Mouse (Mus musculus): ENCODE data around the gene Dus1l. TPM values are rescaled to one million over a fixed set of nuclear protein-coding genes. Genes with fewer than 3 reads are reported as not detected.
"Not testable (repeated sequence)": the region's sequence is repeated elsewhere in the genome, so short reads cannot be mapped to it uniquely, and the experiment has no call there.

Gene Dus1l
- polyA plus RNA-seq, 1 experiment from 2014 or later, result 51.0 TPM

DNA sequence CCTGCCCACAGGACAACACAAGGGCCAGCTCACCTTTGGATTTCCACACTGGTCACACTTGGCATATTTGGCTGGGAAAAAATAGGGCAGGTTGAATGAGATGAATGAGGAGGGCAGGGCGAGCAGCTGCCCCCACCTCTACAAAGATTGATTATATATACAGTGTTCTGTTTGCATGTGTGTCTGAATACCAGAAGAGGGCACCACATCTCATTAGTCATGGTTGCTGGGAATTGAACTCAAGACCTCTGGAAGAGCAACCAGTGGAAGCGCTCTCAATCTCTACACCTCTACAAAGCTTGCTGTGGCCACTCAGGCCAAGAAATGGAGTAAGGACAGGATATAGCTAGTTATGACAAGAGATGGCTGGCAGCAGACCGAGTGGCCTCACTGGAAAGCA is 6.4 kb downstream of the Dus1l start:
- H3K4me1 ChIP-seq (ENCODE audit: control insufficient read depth, insufficient read depth, low read length), result peaks cover 6% of the 10 kb centered on the region
- WGBS, result 87% methylated on average over 3 of the region's 3 CpGs
- DNase-seq (ENCODE audit: low spot score), result no peak
- no peaks in the 10 kb centered on the region for H3K27me3 ChIP-seq (replicated peaks; ENCODE audit: control insufficient read depth, insufficient read depth, low read length)
- H3K36me3 ChIP-seq (ENCODE audit: control insufficient read depth, insufficient read depth, low read length), result peaks cover 84% of the 10 kb centered on the region
- H3K27ac ChIP-seq (replicated peaks; ENCODE audit: low read depth, low read length), result no peak overlapping the region
- H3K4me3 ChIP-seq (ENCODE audit: low read depth, low read length), result no peak overlapping the region
- H3K9ac ChIP-seq (ENCODE audit: low read depth, low read length), result no peak overlapping the region
- no peaks in the 10 kb centered on the region for H3K9me3 ChIP-seq (ENCODE audit: control insufficient read depth, low read length)
- no peak for ATAC-seq (ENCODE audit: low read depth)
- no peak overlapping the region for H3K4me2 ChIP-seq (ENCODE audit: low read depth, low read length)

GRCm38 (mm10) chr11:120789355-120789754 is 6.8 kb downstream of the Dus1l start:
- Histone ChIP-seq H3K27me3 (replicated peaks; ENCODE audit: control insufficient read depth, insufficient read depth, low read length) (no peaks in the 10 kb centered on the region), H3K4me3 (ENCODE audit: low read depth, low read length) (no peak overlapping the region), H3K4me1 (ENCODE audit: control insufficient read depth, insufficient read depth, low read length) (peaks cover 6% of the 10 kb centered on the region), H3K4me2 (ENCODE audit: low read depth, low read length) (no peak overlapping the region), H3K9me3 (ENCODE audit: control insufficient read depth, low read length) (no peaks in the 10 kb centered on the region), H3K36me3 (ENCODE audit: control insufficient read depth, insufficient read depth, low read length) (peaks cover 84% of the 10 kb centered on the region), H3K9ac (ENCODE audit: low read depth, low read length) (no peak overlapping the region), H3K27ac (replicated peaks; ENCODE audit: low read depth, low read length) (no peak overlapping the region)
- ATAC-seq (ENCODE audit: low read depth) (no peak), DNase-seq (ENCODE audit: low spot score) (no peak)
- WGBS, result 79% methylated on average over 4 of the region's 4 CpGs

GRCm38 (mm10) chr11:120788460-120788859 is 7.7 kb downstream of the Dus1l start:
- ATAC-seq (ENCODE audit: low read depth); H3K4me3 ChIP-seq (ENCODE audit: low read depth, low read length); H3K4me1 ChIP-seq (ENCODE audit: control insufficient read depth, insufficient read depth, low read length); H3K27me3 ChIP-seq (replicated peaks; ENCODE audit: control insufficient read depth, insufficient read depth, low read length); H3K4me2 ChIP-seq (ENCODE audit: low read depth, low read length); H3K9me3 ChIP-seq (ENCODE audit: control insufficient read depth, low read length); H3K27ac ChIP-seq (replicated peaks; ENCODE audit: low read depth, low read length); H3K9ac ChIP-seq (ENCODE audit: low read depth, low read length); DNase-seq (ENCODE audit: low spot score): not testable (repeated sequence)
- WGBS, result 92% methylated on average over 9 of the region's 10 CpGs
- H3K36me3 ChIP-seq (ENCODE audit: control insufficient read depth, insufficient read depth, low read length), result peaks cover 77% of the 10 kb centered on the region

GRCm38 (mm10) chr11:120785145-120785544 is 11.1 kb downstream of the Dus1l start:
- Histone ChIP-seq H3K27me3 (replicated peaks; ENCODE audit: control insufficient read depth, insufficient read depth, low read length) (no peaks in the 10 kb centered on the region), H3K36me3 (ENCODE audit: control insufficient read depth, insufficient read depth, low read length) (peaks cover 57% of the 10 kb centered on the region), H3K4me2 (ENCODE audit: low read depth, low read length) (peak overlapping the region; percentile 95), H3K9ac (ENCODE audit: low read depth, low read length) (peak overlapping the region; percentile 92), H3K9me3 (ENCODE audit: control insufficient read depth, low read length) (no peaks in the 10 kb centered on the region), H3K4me3 (ENCODE audit: low read depth, low read length) (peak overlapping the region; percentile 92), H3K4me1 (ENCODE audit: control insufficient read depth, insufficient read depth, low read length) (peaks cover 10% of the 10 kb centered on the region), H3K27ac (replicated peaks; ENCODE audit: low read depth, low read length) (no peak overlapping the region)
- no peak for ATAC-seq (ENCODE audit: low read depth)
- no peak for DNase-seq (ENCODE audit: low spot score)
- 44% methylated on average over 9 of the region's 9 CpGs for WGBS

DNA sequence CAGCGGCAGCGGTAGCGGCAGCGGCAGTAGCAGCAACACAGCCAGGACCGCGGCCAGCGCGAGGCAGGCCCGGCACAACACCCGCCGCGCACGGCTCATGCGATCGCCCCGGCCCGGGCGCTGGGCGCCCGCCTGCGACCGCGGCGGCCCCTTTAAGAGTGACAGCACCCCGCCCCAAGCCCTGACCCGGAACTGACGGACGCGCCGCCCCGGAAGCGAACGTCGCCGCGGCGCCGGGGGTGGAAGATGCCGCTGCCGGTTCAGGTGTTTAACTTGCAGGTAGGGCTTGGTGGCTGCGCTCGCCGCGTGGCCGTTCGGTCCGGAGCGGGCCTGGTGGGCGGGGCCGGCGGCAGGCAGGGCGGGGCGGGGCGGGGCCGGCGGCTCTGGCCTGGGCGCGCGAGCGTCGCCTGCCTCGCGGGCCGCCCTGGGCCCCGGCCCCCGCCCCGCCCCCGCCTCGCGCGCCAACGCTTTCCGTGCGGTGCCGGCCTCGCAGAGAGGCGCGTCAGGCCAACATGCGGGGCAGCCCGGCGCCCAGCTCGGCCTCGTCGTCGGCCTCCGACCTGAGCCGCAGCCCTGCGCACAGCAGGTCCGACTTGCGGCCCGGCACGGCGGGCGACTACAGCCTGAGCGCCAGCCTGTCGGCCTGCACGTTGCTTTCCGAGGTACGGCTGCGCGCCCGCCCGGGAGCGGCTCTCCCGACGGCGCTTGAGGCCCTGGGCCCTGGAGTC is 12.0 kb downstream of the Dus1l start, which contains the start of the genes Rfng and Gps1:
Gene Rfng (minus strand): TSS at position 144 of the 728 bp plus-strand sequence.
Gene Gps1 (plus strand): TSS at position 209 of the 728 bp plus-strand sequence.
- peak within 1 kb of the TSS; percentile 92 for H3K4me3 ChIP-seq (ENCODE audit: low read depth, low read length)
- peak; percentile 89 for DNase-seq (ENCODE audit: low spot score)
- peak within 1 kb of the TSS; percentile 95 for H3K4me2 ChIP-seq (ENCODE audit: low read depth, low read length)
- H3K27ac ChIP-seq (replicated peaks; ENCODE audit: low read depth, low read length), result peak within 1 kb of the TSS; percentile 74
- peak; percentile 91 for ATAC-seq (ENCODE audit: low read depth)
- H3K36me3 ChIP-seq (ENCODE audit: control insufficient read depth, insufficient read depth, low read length), result peaks cover 55% of the 10 kb centered on the region
- no peaks in the 10 kb centered on the region for H3K9me3 ChIP-seq (ENCODE audit: control insufficient read depth, low read length)
- WGBS, result 0% methylated on average over 34 of the region's 107 CpGs
- H3K4me1 ChIP-seq (ENCODE audit: control insufficient read depth, insufficient read depth, low read length), result peaks cover 10% of the 10 kb centered on the region
- no peaks in the 10 kb centered on the region for H3K27me3 ChIP-seq (replicated peaks; ENCODE audit: control insufficient read depth, insufficient read depth, low read length)
- H3K9ac ChIP-seq (ENCODE audit: low read depth, low read length), result peak within 1 kb of the TSS; percentile 92

DNA sequence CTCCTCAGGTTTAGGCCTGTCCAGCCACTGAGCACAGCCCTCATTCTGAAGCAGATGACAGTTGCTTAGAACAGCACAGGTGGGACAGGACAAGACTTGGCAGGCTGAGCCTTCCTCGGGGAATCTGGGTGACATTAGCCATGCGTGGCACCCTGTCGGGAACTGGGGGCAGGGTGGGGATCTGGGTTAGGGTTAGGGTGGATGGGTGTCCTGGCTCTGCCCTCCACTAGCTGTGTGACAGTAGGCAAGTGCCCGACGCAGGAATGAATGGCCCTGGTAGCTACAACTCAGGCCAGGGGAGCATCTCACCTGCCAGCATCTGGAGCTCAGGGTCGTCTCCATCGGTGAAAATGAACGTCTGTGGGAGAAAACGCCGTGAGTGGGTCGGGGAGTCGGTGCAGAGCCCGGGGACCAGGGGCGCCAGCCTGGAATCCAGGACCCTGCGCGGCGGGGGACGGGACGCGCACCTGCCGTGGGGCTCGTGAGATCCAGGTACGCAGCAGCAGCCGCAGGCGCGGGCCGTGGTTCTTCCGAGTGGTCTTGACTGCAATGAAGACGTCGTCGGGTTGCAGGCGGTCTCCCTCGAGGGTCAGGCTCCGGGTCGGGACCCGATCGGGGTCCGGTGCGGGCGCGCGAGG is 12.7 kb downstream of the Dus1l start:
- ATAC-seq (ENCODE audit: low read depth), result no peak; the same call in 1 of the 2 replicates
- H3K27ac ChIP-seq (replicated peaks; ENCODE audit: low read depth, low read length), result peak overlapping the region; percentile 74; the same call in 1 of the 2 replicates
- peaks cover 51% of the 10 kb centered on the region for H3K36me3 ChIP-seq (ENCODE audit: control insufficient read depth, insufficient read depth, low read length)
- H3K4me3 ChIP-seq (ENCODE audit: low read depth, low read length), result peak overlapping the region; percentile 92
- H3K4me1 ChIP-seq (ENCODE audit: control insufficient read depth, insufficient read depth, low read length), result peaks cover 10% of the 10 kb centered on the region
- WGBS, result 6% methylated on average over 13 of the region's 42 CpGs
- no peaks in the 10 kb centered on the region for H3K27me3 ChIP-seq (replicated peaks; ENCODE audit: control insufficient read depth, insufficient read depth, low read length)
- H3K9me3 ChIP-seq (ENCODE audit: control insufficient read depth, low read length), result no peaks in the 10 kb centered on the region
- no peak for DNase-seq (ENCODE audit: low spot score)
- H3K9ac ChIP-seq (ENCODE audit: low read depth, low read length), result peak overlapping the region; percentile 92
- H3K4me2 ChIP-seq (ENCODE audit: low read depth, low read length), result peak overlapping the region; percentile 95

- WGBS, result 95% methylated on average over 4 of the region's 6 CpGs
- Histone ChIP-seq H3K4me1 (ENCODE audit: control insufficient read depth, insufficient read depth, low read length) (peaks cover 10% of the 10 kb centered on the region), H3K36me3 (ENCODE audit: control insufficient read depth, insufficient read depth, low read length) (peaks cover 29% of the 10 kb centered on the region; the same call in 1 of the 2 replicates)
- H3K9ac ChIP-seq (ENCODE audit: low read depth, low read length); H3K27ac ChIP-seq (replicated peaks; ENCODE audit: low read depth, low read length); H3K4me3 ChIP-seq (ENCODE audit: low read depth, low read length); ATAC-seq (ENCODE audit: low read depth); H3K9me3 ChIP-seq (ENCODE audit: control insufficient read depth, low read length); H3K27me3 ChIP-seq (replicated peaks; ENCODE audit: control insufficient read depth, insufficient read depth, low read length); DNase-seq (ENCODE audit: low spot score); H3K4me2 ChIP-seq (ENCODE audit: low read depth, low read length): not testable (repeated sequence)
These were observed 14.8 kb downstream of the Dus1l start for GRCm38 (mm10) chr11:120781361-120781760.

- DNase-seq (ENCODE audit: low spot score), result no peak
- Histone ChIP-seq H3K9me3 (ENCODE audit: control insufficient read depth, low read length) (no peaks in the 10 kb centered on the region), H3K36me3 (ENCODE audit: control insufficient read depth, insufficient read depth, low read length) (peaks cover 20% of the 10 kb centered on the region; the same call in 1 of the 2 replicates), H3K9ac (ENCODE audit: low read depth, low read length) (no peak overlapping the region; the same call in 1 of the 2 replicates), H3K27ac (replicated peaks; ENCODE audit: low read depth, low read length) (no peak overlapping the region), H3K27me3 (replicated peaks; ENCODE audit: control insufficient read depth, insufficient read depth, low read length) (no peaks in the 10 kb centered on the region), H3K4me2 (ENCODE audit: low read depth, low read length) (no peak overlapping the region), H3K4me3 (ENCODE audit: low read depth, low read length) (no peak overlapping the region), H3K4me1 (ENCODE audit: control insufficient read depth, insufficient read depth, low read length) (peaks cover 5% of the 10 kb centered on the region)
- no peak for ATAC-seq (ENCODE audit: low read depth)
- 92% methylated on average over 1 of the region's 1 CpGs for WGBS
These were observed 16.3 kb downstream of the Dus1l start for GRCm38 (mm10) chr11:120779876-120780275.
